Mouse (Mus musculus) G1E (cell line): ENCODE measurements around the gene Lyg2.

Experiments
- CTCF ChIP-seq: IDR thresholded peaks from 2 replicates; pipeline ENCODE4 v1.5.1; 2012; ENCODE audit warnings: low read depth, low read length, inconsistent platforms, mixed read lengths
- GATA1 ChIP-seq: IDR thresholded peaks from 2 replicates; pipeline ENCODE4 v1.6.1; 2012; ENCODE audit warnings: borderline replicate concordance, low read length, inconsistent platforms, mixed read lengths
- POLR2AphosphoS5 ChIP-seq: IDR thresholded peaks from 2 replicates; pipeline ENCODE4 v1.6.1; 2012; ENCODE audit warnings: low read depth, low read length, inconsistent platforms; ENCODE audit not compliant: insufficient replicate concordance

GRCm38 (mm10) chr1:37956690-37957431 lies 40.6 kb upstream of the Lyg2 start:
- TF ChIP-seq GATA1 = no peak
- TF ChIP-seq CTCF = no peak
- TF ChIP-seq POLR2AphosphoS5 = no peak
